Mouse (Mus musculus) lung, postnatal 0 days (tissue): ENCODE results near the gene Glis2.

Source experiments
- CTCF ChIP-seq: IDR thresholded peaks from 2 replicates; pipeline ENCODE4 v1.5.1; 2016; ENCODE audit warnings: antibody characterized with exemption, mild to moderate bottlenecking
- EP300 ChIP-seq: IDR thresholded peaks from 2 replicates; pipeline ENCODE4 v1.6.1; 2016; ENCODE audit warnings: antibody characterized with exemption, mild to moderate bottlenecking, control low read depth

- no peak for TF ChIP-seq CTCF
- TF ChIP-seq EP300 = no peak
Observed at GRCm38 (mm10) chr16:4597296-4597695, 2.8 kb downstream of the Glis2 start.
